Mouse (Mus musculus) thymus, postnatal 0 days (tissue): ENCODE measurements around the gene Tmprss4. TPM values are rescaled to one million over a fixed set of nuclear protein-coding genes. Genes with fewer than 3 reads are reported as not detected.

ENCODE experiments used
- DNase-seq: peaks from one replicate; pipeline ENCODE4 v3.0.0-alpha.2; 2015; ENCODE audit warnings: low spot score
- polyA plus RNA-seq: library from polyadenylated mRNA; unstranded; fragments of >200 nt; fragmentation: Nextera tagmentation; extraction: Ambion mirVana; gene quantifications from 2 replicates; pipeline ENCODE4 v1.2.1, GENCODE M21; 2015

Tmprss4 gene
- 3.6 and 4.9 TPM in 2 replicates for polyA plus RNA-seq

DNA sequence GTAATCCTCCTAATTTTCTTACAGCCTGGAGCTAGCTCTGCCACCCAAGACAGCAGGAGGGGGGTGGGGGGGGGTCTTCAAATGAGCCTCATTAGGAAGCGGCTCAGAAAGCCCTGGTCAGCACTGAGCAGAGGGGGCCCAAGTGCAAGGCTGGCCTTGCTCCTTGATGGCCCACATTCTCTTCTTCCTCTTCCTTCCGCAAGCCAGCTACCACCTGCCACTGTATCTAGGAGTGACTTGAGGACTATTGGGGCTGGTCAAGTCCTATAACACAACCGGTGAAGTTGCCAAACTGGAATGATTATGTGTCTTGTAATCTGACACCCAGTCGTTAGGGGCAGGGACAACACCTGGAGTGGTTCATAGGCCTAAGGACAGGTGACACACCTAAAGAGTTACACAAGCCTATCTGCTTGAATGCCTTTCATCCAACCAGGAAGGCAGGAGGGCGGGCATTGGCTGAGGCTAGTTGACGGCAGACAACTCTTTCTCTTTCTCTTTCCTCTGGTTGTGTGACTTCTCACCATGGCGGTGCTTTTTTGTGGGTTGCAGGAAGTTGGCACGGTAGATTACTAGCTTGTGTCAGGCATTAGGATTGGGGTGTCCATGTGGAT is at the start of gene Tmprss4:
Gene Tmprss4 (minus strand): TSS at position 296 of the 614 bp plus-strand sequence.
- no peak for DNase-seq

DNA sequence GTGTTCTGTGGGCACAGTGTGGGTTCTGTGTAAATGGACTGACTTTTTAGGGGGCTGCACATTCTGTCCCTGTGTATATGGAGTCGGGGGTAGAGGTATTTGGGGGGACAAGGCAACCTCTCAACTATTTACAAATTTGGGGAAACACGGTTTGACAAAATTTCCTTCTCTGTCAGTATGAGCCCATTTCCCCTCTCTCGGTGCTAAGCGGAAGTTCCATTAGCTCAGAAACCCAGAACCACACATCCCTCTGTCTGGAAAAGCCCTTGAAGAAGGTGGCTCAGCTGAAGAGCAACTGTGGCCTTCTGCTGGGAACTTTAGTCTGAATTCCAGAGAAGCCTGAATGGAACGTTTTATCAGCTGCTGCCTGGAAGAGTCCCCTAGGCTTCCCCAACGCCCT is 48.5 kb upstream of the Tmprss4 start:
- no peak for DNase-seq

DNA sequence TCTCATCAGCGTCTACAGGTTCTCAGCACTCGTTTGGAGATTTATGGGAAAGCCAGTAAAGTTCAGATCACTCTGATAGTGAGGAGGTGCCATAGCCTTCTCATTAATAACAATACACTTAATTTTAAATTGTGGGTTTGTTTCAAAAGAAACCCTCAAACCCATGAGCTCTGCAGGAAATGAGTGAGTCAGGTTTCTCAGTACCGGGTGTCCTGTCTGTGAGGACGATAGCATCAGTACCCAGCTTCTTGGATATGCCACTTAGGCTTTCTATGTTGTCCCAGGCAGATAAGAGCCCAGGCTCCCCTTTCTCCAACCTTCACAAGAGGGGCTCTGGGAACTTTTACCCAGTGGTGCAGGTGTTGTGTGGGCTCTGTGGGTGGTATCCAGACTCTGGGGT is 48.1 kb upstream of the Tmprss4 start:
- no peak for DNase-seq

DNA sequence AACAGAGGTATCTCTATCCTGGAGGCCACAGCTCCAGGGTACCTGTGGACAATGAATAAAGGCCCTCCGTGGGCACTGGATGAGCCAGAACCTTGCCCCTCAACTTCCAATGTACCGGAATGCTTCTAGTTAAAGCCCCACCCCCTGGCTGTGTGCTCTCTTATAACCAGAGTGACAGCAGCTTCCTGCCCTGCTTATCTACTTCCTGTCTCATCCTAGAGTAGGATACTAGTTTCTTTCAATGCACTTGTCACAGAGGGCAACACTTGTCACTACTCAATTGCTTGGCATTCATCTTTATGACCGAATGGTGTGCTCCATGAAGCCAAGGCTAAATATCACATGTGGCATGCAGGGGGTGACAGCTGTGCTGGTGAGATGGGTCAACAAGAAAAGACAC is 47.4 kb upstream of the Tmprss4 start:
- peak; percentile 68 for DNase-seq

DNA sequence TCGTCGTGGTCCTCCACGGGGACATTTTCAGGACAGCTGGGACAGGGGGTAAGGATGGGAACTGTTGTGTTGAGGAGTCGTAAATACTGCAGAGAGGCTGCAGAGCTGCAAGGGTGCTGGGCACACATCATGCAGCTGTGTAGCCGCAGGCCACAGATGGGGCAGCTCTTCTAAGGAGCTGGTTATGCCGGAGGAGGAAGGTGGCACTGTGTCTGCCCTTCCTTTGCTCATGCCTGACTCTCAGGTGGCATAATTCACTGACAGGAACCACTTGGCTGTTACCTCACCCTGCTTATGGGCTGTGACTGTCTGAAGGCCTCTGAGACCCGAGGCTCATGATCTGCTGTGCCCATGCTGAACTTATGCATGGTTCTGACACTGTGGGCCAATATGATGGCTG is 46.4 kb upstream of the Tmprss4 start:
- DNase-seq, result peak; percentile 26

DNA sequence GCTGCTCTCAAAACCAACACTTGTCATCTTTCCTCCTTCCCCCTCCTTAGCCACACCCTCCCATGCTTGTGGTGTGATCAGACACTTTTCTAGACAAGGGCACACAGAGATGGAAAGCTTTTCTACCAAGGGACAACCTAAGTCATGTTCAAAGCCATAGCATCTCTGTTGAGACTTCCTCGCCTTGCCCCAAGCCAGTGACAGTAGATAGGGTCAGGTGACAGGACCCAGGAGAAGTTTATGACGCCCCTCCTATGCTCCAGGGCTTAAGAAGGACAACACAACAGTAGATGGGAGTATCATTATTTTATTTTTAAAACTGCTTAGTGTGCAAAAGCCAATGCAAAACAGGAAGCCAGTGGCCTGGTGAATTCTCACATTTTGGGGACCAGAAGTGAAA is 43.6 kb upstream of the Tmprss4 start:
- DNase-seq, result peak; percentile 30

DNA sequence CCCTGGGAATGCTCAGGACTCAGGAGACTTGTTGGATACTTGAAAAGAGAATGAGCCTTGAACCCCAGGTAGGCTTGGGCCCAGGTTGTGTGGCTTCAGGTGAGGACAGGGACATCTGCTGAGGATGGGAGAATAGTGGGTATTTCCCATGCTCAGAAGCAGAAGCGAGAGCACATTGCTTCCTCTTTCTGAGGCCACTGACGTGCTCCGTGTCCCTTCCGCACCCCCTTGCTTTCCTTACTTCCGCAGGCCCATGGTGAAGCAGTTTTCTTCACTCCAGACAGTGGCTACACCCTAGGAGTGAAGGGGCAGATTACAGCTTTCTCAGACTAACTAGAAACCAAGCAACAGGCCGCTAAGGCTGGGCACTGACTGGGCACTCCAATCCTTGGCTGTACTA is 42.2 kb upstream of the Tmprss4 start:
- DNase-seq, result no peak

DNA sequence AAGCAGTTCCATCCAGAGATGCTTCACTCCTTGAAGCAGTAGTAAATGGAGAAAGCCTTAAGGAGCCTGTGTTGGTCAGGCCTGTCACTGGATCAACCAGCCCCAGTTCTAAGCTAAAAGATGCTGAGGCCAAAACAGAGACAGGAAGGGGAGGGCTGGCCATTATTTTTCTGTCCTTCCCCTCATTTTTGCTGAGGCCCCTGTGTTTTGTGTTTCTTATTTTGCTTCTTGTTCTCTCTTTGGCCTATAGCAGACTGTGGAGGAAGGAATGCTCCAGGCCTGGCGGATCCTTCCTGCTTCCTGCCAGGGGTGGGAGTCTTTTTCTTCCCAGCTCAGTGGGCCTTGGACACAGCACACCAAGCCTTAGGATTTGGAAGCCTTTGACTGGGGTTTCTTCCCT is 41.5 kb upstream of the Tmprss4 start:
- DNase-seq, result no peak

DNA sequence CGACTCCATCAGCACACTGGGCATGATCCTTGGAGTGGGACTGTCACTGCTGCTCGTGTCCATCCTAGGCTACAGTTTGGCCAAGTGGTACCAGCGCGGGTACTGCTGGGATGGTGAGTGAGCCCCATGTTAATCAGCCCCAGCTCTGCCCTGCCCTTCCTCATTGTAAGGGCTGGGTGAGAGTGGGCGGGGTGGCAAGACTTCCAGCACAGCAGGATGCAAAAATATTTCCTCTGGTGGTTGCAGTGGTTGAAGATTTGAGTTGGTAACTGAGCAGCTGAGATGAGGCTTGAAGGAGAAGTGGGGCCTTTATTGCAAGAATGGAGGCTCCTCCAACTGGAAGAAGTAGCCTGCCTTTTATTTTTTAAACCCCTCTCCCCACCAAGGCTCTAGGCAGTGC is 37.5 kb upstream of the Tmprss4 start:
- DNase-seq, result no peak

DNA sequence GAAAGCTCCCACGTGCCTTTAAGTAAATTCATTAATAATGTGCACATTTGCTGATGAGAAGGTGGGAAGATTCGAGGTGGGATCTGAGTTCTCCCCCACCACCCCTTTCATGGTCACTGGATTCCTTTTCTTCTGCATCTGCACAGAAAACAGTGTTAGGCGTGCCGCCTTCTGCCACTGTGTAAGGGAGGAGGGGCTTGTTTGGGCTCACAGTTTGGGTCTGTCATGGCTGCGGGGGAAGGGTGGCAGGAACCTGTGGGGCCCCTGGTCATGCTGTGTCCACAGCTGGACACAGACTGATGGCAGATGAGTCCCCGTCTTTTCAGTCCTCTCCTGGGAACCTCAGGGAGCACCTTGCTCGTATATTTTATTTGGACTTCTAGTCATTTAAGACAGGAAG is 32.9 kb upstream of the Tmprss4 start:
- DNase-seq, result no peak

DNA sequence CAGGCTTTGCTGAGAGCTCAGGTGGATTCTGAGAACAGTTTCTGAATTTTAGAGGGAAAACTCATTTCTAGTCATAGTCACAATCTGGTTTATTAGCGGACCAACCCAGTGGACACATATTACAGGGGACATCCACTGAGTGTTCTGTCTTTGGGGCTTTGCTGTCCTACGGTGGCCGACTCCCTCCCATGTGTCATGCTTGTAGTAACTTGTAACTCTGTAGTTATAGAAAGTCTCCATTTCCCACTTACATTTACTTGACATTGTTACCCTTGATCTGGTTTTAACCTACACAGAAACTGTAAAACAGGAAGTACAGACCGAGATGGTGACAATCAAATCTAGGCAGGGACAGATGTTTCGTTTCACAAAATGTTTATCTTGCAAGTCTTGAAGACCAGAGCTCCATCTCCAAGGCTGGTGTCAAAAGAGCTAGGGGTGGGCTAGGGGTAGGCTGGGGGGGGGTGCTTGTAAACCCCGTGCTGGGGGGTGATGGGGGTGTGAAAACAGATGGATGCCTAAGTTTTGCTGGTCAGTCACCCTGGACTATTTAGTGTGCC is 31.9 kb upstream of the Tmprss4 start:
- DNase-seq, result peak; percentile 55

DNA sequence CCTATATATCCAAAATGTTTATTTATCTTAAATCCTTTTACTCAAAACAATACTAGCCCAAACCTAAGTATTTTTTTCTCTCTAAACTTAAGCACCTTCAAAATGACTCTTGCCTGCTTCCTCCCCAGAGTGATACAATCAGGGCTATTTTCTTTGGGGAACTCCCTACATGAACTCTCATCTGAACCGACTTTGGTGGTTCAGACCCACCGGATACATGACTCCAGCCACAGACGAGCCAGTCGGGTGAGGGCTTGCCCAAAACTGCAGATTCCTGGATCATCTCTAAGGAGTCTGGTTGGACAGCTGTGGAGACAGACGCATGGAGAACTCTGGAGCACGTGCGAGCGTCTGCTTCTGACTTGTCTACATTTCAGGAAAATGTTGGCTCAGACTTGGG is 25.5 kb upstream of the Tmprss4 start:
- DNase-seq, result no peak

DNA sequence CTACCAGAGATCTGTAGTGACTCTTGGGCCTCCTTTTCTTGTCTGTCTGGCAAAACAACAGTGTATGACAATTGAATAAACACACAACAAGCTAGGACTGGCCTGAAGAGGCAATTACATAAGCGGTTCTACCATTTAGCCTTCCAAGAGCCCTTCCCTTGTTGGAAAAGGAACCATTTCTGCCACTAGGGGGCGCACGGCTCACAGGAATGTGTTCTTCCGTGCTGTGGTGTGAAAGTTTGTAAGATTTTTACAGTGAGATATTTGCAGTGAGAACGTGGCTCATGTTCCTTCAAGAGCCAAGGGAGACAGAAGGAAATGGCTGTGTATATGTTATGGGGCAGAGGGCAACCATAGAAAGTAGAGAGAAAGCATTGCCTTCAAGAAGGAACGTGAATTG is 17.7 kb upstream of the Tmprss4 start:
- peak; percentile 93 for DNase-seq

DNA sequence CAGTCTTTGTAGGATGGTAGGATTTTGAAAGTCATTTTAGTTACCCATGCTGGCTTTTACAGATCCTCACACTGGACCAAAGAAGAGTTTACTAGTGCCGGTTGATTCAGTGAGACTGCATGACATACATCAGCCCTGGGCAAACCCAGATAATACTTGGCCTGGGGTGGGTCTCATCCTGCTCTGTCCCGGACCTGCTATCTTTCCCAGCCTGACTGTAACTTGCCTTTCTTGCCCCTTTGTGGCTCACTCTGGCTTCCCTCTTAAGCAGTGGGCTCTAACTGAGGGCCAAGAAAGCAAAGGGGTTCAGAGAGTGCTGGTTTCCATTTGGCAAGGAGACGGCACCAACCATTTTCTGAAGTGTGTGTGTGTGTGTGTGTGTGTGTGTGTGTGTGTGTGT is 15.8 kb upstream of the Tmprss4 start:
- no peak for DNase-seq

DNA sequence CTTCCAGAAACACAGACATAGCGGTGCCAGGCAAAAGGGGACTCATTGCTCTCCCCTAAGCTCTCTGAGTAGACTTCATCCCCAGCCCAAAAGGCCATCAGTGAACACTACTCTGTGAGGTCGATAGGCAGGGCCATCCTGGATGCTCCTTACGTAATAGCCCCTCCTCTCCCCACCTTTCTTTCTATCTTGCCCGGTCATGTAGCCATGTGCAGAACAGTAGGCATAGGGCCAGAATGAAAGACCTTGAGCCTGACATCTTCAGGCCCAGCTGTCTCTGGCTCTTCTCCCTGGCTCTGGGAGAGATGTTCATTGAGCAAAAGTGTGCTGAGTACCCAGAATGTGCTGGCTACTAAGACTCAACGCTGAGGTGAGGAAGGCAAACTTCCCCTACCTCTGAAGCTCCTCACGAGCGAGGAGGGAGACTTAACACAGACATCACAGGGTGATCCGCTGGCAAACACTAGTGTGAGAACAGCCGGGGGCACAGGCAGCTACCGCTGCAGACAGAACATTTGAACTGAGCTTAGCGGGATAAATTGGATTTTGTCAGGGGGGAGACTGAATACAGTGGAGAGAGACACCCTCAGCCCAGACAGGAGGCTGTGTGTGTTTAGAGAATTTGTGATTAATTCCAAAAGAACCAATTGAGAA is 11.8 kb upstream of the Tmprss4 start:
- DNase-seq, result peak; percentile 44

DNA sequence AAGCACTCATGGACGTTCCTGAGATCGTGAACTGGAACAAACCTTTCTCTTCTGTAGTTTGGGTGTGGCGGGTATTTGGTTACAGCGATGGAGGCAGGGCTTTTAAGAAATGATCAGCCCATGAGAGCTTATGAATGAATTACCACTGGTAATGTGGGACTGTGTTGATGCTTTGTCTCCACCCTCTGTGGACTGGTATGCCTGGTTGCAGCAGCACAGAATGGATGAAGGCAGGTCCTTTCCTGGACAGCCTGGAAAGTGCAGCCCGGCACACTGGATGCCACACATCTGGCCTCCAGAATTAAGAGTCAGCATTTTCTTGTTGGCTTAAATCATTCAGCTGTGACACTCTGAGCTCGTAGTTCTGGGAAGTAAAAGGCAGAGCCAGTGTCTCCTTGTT is 8.1 kb upstream of the Tmprss4 start:
- DNase-seq, result no peak

DNA sequence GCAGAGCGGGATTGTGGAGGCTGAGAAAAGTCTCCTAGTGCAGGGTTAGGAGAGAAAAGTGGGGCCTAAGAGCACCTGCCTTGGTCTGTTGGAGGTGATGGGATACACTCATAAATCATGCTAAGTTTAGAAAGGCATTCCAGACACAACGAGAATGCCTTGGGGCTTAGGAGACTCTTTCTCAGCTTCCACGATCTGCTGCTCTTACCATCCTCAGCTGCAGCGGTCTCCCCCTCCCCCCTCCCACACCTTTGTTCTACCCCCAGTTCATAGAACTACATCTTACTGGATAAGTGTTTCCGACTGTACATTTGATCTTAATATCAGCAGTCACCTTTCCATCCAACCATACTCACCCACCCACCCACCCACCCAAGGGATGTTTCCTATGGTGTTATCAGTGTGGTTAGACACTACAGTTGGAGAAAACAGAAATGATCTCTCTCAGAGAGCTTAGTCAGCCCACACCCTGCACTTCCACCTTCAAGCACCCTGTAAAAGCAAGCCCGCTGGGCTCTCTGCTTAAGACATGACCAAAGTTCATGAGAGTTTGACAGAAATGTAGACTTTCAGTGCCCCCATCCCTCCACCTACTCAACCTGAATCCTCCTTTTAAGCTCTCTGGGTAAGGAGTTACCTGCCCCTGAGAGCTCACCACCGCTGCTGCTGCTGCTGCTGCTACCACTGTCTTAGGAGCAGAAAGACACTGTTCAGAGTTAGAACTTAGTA is 3.3 kb upstream of the Tmprss4 start:
- DNase-seq, result peak; percentile 40

DNA sequence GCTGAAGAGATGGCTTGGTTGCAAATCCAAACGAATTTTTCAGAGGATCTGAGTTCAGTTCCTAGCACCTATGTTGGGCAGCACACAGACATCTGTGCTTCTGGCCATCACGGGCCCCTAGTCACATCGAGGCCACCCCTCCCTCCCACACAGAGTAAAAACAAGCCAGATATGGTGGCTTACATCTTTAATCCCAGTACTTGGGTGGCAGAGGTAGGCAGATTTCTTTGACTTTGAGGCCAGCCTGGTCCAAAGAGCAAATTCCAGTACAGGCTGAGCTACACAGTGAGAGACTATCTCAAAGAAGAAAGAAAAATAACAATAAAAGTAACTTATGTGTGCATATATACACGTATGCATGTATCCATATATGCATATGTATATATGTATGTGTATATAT is 2.2 kb upstream of the Tmprss4 start:
- no peak for DNase-seq

DNA sequence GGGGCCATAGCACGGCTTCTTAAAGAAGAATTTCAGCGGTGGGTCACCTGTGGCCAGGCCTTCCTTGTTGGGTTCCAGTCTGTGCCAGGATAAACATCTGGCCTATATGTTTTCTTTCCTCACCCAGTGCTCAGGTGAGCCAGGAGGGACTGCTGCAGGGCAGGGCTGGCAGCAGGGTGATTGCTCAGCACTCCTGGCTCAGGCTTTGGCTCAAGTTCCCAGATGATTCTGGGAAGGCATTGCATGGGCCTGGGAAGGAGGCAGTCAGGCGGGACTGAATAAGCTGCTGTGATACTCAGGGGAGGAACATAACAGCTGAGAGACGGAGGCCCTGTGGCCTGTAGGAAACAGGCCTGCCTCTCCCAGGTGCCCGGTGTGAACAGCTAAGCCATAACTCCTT is 1.3 kb upstream of the Tmprss4 start:
- no peak for DNase-seq

DNA sequence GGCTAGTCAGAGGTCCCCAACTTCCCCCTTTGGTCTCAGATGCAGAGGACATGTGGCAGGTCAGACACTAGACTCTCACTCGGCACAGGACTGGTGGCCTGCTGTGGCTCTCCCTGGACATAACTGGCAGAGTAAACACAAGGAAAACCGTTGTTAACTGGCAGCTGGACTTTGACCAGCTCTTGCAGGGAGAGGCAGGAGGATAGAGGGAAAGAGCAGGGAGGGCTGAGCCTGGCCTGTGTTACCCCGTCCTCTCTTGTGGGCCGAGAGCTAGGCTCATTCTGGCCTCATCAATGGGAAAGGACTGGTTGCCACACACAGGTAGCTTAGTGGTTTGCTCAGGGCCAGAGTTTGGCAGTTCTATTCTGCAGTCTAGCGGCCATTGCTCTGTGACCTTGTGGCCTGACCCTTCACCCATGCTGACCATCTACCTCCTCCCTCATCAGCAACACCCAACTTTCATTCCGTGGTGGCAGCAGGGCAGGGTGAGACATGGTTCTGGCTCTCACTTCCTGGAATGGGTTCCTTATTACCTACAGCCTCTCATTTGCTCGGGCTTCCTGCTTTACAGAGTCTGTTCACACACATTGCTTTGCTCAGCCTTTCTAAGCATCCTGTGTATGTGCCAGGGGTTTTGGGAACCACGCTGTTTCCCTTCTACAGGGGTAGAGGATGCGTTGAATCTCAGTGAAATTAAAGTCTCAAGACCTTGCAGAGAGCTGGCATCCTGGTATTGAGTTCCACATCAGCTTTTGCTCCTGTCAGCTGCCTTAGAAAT is 1.7 kb downstream of the Tmprss4 start:
- DNase-seq, result no peak

DNA sequence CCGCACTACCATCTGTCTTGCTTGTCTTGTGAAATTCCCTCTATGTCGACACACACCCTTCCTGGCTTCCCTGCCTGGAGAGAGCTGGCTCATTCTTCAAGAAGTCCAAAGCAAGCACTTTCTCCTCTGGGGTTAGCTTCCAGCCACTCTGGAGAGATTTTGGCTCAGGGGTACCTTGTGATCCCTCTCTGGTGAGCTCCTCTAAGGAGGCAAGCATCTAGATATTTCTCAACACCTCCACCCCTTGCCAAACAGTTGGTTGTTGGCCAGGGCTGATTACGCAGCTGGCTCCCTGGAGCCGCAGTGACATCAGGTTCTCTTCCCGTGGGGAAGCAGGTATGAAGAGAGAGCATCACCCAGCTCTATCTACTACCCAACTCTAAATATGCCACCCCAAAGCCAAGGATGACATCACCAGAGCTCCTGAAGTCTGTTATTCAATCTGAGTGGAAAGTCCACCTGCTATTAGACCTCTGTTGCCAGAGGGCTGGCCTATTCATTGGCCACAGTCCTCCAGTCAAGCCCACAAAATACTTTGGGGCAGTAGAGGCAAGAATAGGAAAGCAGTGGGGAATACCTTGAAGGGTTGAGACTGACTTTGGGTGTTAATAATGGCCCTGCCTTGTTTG is 2.5 kb downstream of the Tmprss4 start:
- no peak for DNase-seq
